Mouse (Mus musculus) kidney, adult 2 months (tissue): ENCODE results near the gene Supt4a. TPM values are rescaled to one million over a fixed set of nuclear protein-coding genes. Genes with fewer than 3 reads are reported as not detected.

ENCODE experiments used
- DNase-seq: peaks from one replicate; pipeline ENCODE4 v3.0.0; 2021
- H3K27ac ChIP-seq: fragments of 200-500 bp; 2 replicates; pipeline ENCODE4 v1.5.1; 2012; ENCODE audit warnings: low read depth, low read length, control low read depth, inconsistent platforms; ENCODE audit not compliant: insufficient read depth
- H3K27me3 ChIP-seq: fragments of 200-500 bp; replicated peaks from 2 replicates; pipeline ENCODE4 v1.6.1; 2012; ENCODE audit warnings: mild to moderate bottlenecking, moderate library complexity, low read length, inconsistent platforms; ENCODE audit not compliant: control insufficient read depth, insufficient read depth
- H3K36me3 ChIP-seq: fragments of 200-500 bp; 2 replicates; pipeline ENCODE4 v1.6.1; 2012; ENCODE audit warnings: mild to moderate bottlenecking, moderate library complexity, low read length, inconsistent platforms; ENCODE audit not compliant: control insufficient read depth, insufficient read depth
- H3K4me1 ChIP-seq: fragments of 200-500 bp; 2 replicates; pipeline ENCODE4 v1.6.1; 2011; ENCODE audit warnings: low read length; ENCODE audit not compliant: control insufficient read depth, insufficient read depth
- H3K4me3 ChIP-seq: fragments of 200-500 bp; 2 replicates; pipeline ENCODE4 v1.5.1; 2011; ENCODE audit warnings: mild to moderate bottlenecking, low read depth, low read length, control low read depth; ENCODE audit not compliant: insufficient read depth
- CTCF ChIP-seq: fragments of 200-500 bp; conservative IDR thresholded peaks from 2 replicates; pipeline ENCODE4 v1.5.1; 2011; ENCODE audit warnings: low read depth, mild to moderate bottlenecking, control low read depth, low read length, moderate library complexity, mixed read lengths; ENCODE audit not compliant: insufficient read depth, insufficient read length
- POLR2A ChIP-seq: fragments of 200-500 bp; IDR thresholded peaks from one replicate; pipeline ENCODE4 v1.6.1; 2011; ENCODE audit warnings: low read depth, low read length, control low read depth
- WGBS: fragments of 180-500 bp; shearing (Covaris S2); methylation state at CpG from one replicate; pipeline ENCODE4 v1.1.7; 2018; 5-methylcytosine and 5-hydroxymethylcytosine counted together
- polyA plus RNA-seq: library from polyadenylated mRNA; depleted of rRNA; stranded (reverse); fragments of >200 nt; gene quantifications from 2 replicates; pipeline ENCODE4 v1.2.3, GENCODE M21; 2012

The Supt4a gene
- polyA plus RNA-seq, 1 experiment: 135 TPM

GRCm38 (mm10) chr11:87751491-87751966 is 14.2 kb downstream of the Supt4a start:
- H3K27me3 ChIP-seq: no peaks in the 10 kb centered on the region
- 71% methylated on average over 4 of the region's 4 CpGs for WGBS
- no peaks in the 10 kb centered on the region for H3K36me3 ChIP-seq
- DNase-seq: no peak
- H3K4me3 ChIP-seq: no peak overlapping the region
- TF ChIP-seq CTCF: no peak
- no peak for TF ChIP-seq POLR2A
- H3K27ac ChIP-seq: 0 out of 2 replicates have a peak overlapping the region, but pooled peaks have one; percentile 0
- no peaks in the 10 kb centered on the region for H3K4me1 ChIP-seq

GRCm38 (mm10) chr11:87752307-87752706 is 15.0 kb downstream of the Supt4a start:
- no peaks in the 10 kb centered on the region for H3K4me1 ChIP-seq
- TF ChIP-seq POLR2A (no peak), CTCF (no peak)
- no peak overlapping the region for H3K4me3 ChIP-seq
- 78% methylated on average over 1 of the region's 1 CpGs for WGBS
- no peaks in the 10 kb centered on the region for H3K36me3 ChIP-seq
- DNase-seq: no peak
- H3K27me3 ChIP-seq: no peaks in the 10 kb centered on the region
- H3K27ac ChIP-seq: no peak overlapping the region

- no peak for TF ChIP-seq POLR2A
- no peak for TF ChIP-seq CTCF
- Histone ChIP-seq H3K27me3 (no peaks in the 10 kb centered on the region), H3K27ac (no peak overlapping the region), H3K36me3 (no peaks in the 10 kb centered on the region), H3K4me1 (no peaks in the 10 kb centered on the region), H3K4me3 (no peak overlapping the region)
- WGBS: 83% methylated on average over 8 of the region's 8 CpGs
- no peak for DNase-seq
Observed at GRCm38 (mm10) chr11:87753255-87753654, 15.9 kb downstream of the Supt4a start.

- 87% methylated on average over 5 of the region's 5 CpGs for WGBS
- Histone ChIP-seq H3K4me1 (no peaks in the 10 kb centered on the region), H3K4me3 (no peak overlapping the region), H3K27me3 (no peaks in the 10 kb centered on the region), H3K36me3 (no peaks in the 10 kb centered on the region), H3K27ac (no peak overlapping the region)
- TF ChIP-seq CTCF: no peak
- TF ChIP-seq POLR2A: no peak
- no peak for DNase-seq
Observed at GRCm38 (mm10) chr11:87753891-87754501, 16.6 kb downstream of the Supt4a start.

- H3K27ac ChIP-seq: no peak overlapping the region
- DNase-seq: no peak
- 64% methylated on average over 5 of the region's 5 CpGs for WGBS
- H3K36me3 ChIP-seq: no peaks in the 10 kb centered on the region
- TF ChIP-seq POLR2A: no peak
- TF ChIP-seq CTCF: no peak
- H3K27me3 ChIP-seq: no peaks in the 10 kb centered on the region
- H3K4me3 ChIP-seq: no peak overlapping the region
- no peaks in the 10 kb centered on the region for H3K4me1 ChIP-seq
Observed at GRCm38 (mm10) chr11:87754603-87755002, 17.3 kb downstream of the Supt4a start.

GRCm38 (mm10) chr11:87755360-87756017 is 18.1 kb downstream of the Supt4a start:
- no peaks in the 10 kb centered on the region for H3K27me3 ChIP-seq
- 76% methylated on average over 17 of the region's 17 CpGs for WGBS
- TF ChIP-seq POLR2A (no peak), CTCF (no peak)
- no peaks in the 10 kb centered on the region for H3K4me1 ChIP-seq
- no peaks in the 10 kb centered on the region for H3K36me3 ChIP-seq
- no peak overlapping the region for H3K27ac ChIP-seq
- no peak overlapping the region for H3K4me3 ChIP-seq
- peak; percentile 49 for DNase-seq

- no peaks in the 10 kb centered on the region for H3K27me3 ChIP-seq
- no peaks in the 10 kb centered on the region for H3K36me3 ChIP-seq
- TF ChIP-seq POLR2A: no peak
- no peak for TF ChIP-seq CTCF
- H3K4me1 ChIP-seq: no peaks in the 10 kb centered on the region
- DNase-seq: no peak
- H3K27ac ChIP-seq: peak overlapping the region; percentile 63; the same call in 1 of the 2 replicates
- peak overlapping the region; percentile 35 for H3K4me3 ChIP-seq
- whole genome bisulfite sequencing: 80% methylated on average over 15 of the region's 15 CpGs
Observed at GRCm38 (mm10) chr11:87756251-87756820, 19.0 kb downstream of the Supt4a start.
